Mouse (Mus musculus): ENCODE data around the gene Hmgb1.

Gene Hmgb1

GRCm38 (mm10) chr5:149184104-149184843 lies at the start of gene Hmgb1, which contains the start of gene Uspl1:
Gene Hmgb1 (minus strand): TSS chr5:149184489.
Gene Uspl1 (plus strand): TSS chr5:149184350.
- peak; percentile 99 for DNase-seq (ENCODE audit: inconsistent ontology term)

GRCm38 (mm10) chr5:149229619-149230339 lies 45.5 kb upstream of the Hmgb1 start:
- no peak for DNase-seq (ENCODE audit: inconsistent ontology term)

GRCm38 (mm10) chr5:149228700-149229618 lies 44.7 kb upstream of the Hmgb1 start:
- peak; percentile 99 for DNase-seq (ENCODE audit: inconsistent ontology term)

- DNase-seq (ENCODE audit: inconsistent ontology term), result no peak
Measured at GRCm38 (mm10) chr5:149224666-149225065, 40.4 kb upstream of the Hmgb1 start.

- no peak for DNase-seq (ENCODE audit: inconsistent ontology term)
Measured at GRCm38 (mm10) chr5:149221355-149221754, 37.1 kb upstream of the Hmgb1 start.

- DNase-seq (ENCODE audit: inconsistent ontology term), result no peak
Measured at GRCm38 (mm10) chr5:149219493-149219892, 35.2 kb upstream of the Hmgb1 start.

GRCm38 (mm10) chr5:149217524-149218357 lies 33.5 kb upstream of the Hmgb1 start:
- no peak for DNase-seq (ENCODE audit: inconsistent ontology term)

- DNase-seq (ENCODE audit: inconsistent ontology term), result no peak
Measured at GRCm38 (mm10) chr5:149215540-149215939, 31.3 kb upstream of the Hmgb1 start.

GRCm38 (mm10) chr5:149212806-149213205 lies 28.5 kb upstream of the Hmgb1 start:
- DNase-seq (ENCODE audit: inconsistent ontology term), result peak; percentile 24

GRCm38 (mm10) chr5:149211041-149211440 lies 26.8 kb upstream of the Hmgb1 start:
- no peak for DNase-seq (ENCODE audit: inconsistent ontology term)

GRCm38 (mm10) chr5:149209328-149209727 lies 25.0 kb upstream of the Hmgb1 start:
- DNase-seq (ENCODE audit: inconsistent ontology term), result no peak

- DNase-seq (ENCODE audit: inconsistent ontology term), result no peak
Measured at GRCm38 (mm10) chr5:149208776-149209175, 24.5 kb upstream of the Hmgb1 start.

- DNase-seq (ENCODE audit: inconsistent ontology term), result no peak
Measured at GRCm38 (mm10) chr5:149207661-149208060, 23.4 kb upstream of the Hmgb1 start.

GRCm38 (mm10) chr5:149206286-149206685 lies 22.0 kb upstream of the Hmgb1 start:
- DNase-seq (ENCODE audit: inconsistent ontology term), result no peak

GRCm38 (mm10) chr5:149205265-149205664 lies 21.0 kb upstream of the Hmgb1 start:
- DNase-seq (ENCODE audit: inconsistent ontology term), result no peak

GRCm38 (mm10) chr5:149204822-149205221 lies 20.5 kb upstream of the Hmgb1 start:
- DNase-seq (ENCODE audit: inconsistent ontology term), result no peak

- DNase-seq (ENCODE audit: inconsistent ontology term), result no peak
Measured at GRCm38 (mm10) chr5:149203796-149204375, 19.6 kb upstream of the Hmgb1 start.

- DNase-seq (ENCODE audit: inconsistent ontology term), result peak; percentile 57
Measured at GRCm38 (mm10) chr5:149202941-149203340, 18.7 kb upstream of the Hmgb1 start.

GRCm38 (mm10) chr5:149198782-149199181 lies 14.5 kb upstream of the Hmgb1 start:
- no peak for DNase-seq (ENCODE audit: inconsistent ontology term)

- no peak for DNase-seq (ENCODE audit: inconsistent ontology term)
Measured at GRCm38 (mm10) chr5:149196611-149197010, 12.3 kb upstream of the Hmgb1 start.

GRCm38 (mm10) chr5:149190160-149190559 lies 5.9 kb upstream of the Hmgb1 start:
- DNase-seq (ENCODE audit: inconsistent ontology term), result no peak
